Comparison of ENCODE assay signal across 21 mouse cellular contexts in genomic region chr9:95182272-95182671, GRCm38 (mm10).
DNase-seq lines count a peak whose midpoint lies in the region; ATAC-seq and TF ChIP-seq lines count a peak whose summit lies in the region.
"Had no signal": no experiment of that assay in that cellular context is flagged by ENCODE, and none has a peak within 500 bp of the region (broad histone marks: within the 10 kb centered on the region; RNA-seq: fewer than 3 reads in every experiment).

No protein-coding gene starts in this region.

- ATAC-seq in forebrain, embryonic 13.5 days: peak; percentile 42; the same call in 1 of the 2 replicates
- no peak for ATAC-seq in embryonic facial prominence, embryonic 12.5 days (ENCODE audit: insufficient number of reproducible peaks, insufficient read depth, low FRiP score, low TSS enrichment)
- ATAC-seq in forebrain, embryonic 16.5 days: peak; percentile 14; the same call in 1 of the 2 replicates
- ATAC-seq: CD4-positive, CD25-positive, alpha-beta regulatory T cell, adult 4 months had no signal

- no peak overlapping the region for H3K27ac ChIP-seq in forebrain, embryonic 13.5 days
- H3K27ac ChIP-seq in forebrain, embryonic 10.5 days: no peak overlapping the region
- H3K27ac ChIP-seq in layer of hippocampus, adult 2 months: peak overlapping the region; percentile 32; the same call in 1 of the 2 replicates
- H3K27ac ChIP-seq in embryonic facial prominence, embryonic 12.5 days: peak overlapping the region; percentile 54
- H3K27ac ChIP-seq in forebrain, embryonic 16.5 days (ENCODE audit: low read length): no peak overlapping the region
- H3K27ac ChIP-seq: gastrocnemius, adult 2 months; hindbrain, embryonic 10.5 days; kidney, postnatal 0 days had no signal

- H3K4me1 ChIP-seq in forebrain, embryonic 13.5 days: peaks cover 14% of the 10 kb centered on the region
- peaks cover 28% of the 10 kb centered on the region for H3K4me1 ChIP-seq in forebrain, embryonic 10.5 days
- peaks cover 23% of the 10 kb centered on the region for H3K4me1 ChIP-seq in embryonic facial prominence, embryonic 12.5 days
- H3K4me1 ChIP-seq in forebrain, embryonic 16.5 days (replicated peaks; ENCODE audit: control insufficient read depth, insufficient read depth, low read length): peaks cover 5% of the 10 kb centered on the region; the same call in 1 of the 2 replicates

- no peaks in the 10 kb centered on the region for H3K36me3 ChIP-seq in forebrain, embryonic 13.5 days (ENCODE audit: poor library complexity, severe bottlenecking)
- H3K36me3 ChIP-seq in forebrain, embryonic 10.5 days (replicated peaks): no peaks in the 10 kb centered on the region
- H3K36me3 ChIP-seq in embryonic facial prominence, embryonic 12.5 days: no peaks in the 10 kb centered on the region
- no peaks in the 10 kb centered on the region for H3K36me3 ChIP-seq in forebrain, embryonic 16.5 days (ENCODE audit: control insufficient read depth, insufficient read depth)
- H3K36me3 ChIP-seq: hindbrain, embryonic 10.5 days had no signal

- TF ChIP-seq CTCF in layer of hippocampus, adult 2 months (conservative IDR thresholded peaks at IDR 0.05): no peak

- H3K4me3 ChIP-seq in forebrain, embryonic 13.5 days: no peak overlapping the region
- H3K4me3 ChIP-seq in forebrain, embryonic 10.5 days: no peak overlapping the region
- no peak overlapping the region for H3K4me3 ChIP-seq in layer of hippocampus, adult 2 months
- no peak overlapping the region for H3K4me3 ChIP-seq in embryonic facial prominence, embryonic 12.5 days
- no peak overlapping the region for H3K4me3 ChIP-seq in forebrain, embryonic 16.5 days (replicated peaks; ENCODE audit: low read length)
- H3K4me3 ChIP-seq: erythroblast, embryonic 14.5 days; gastrocnemius, adult 2 months; hindbrain, embryonic 10.5 days had no signal

- no peak overlapping the region for H3K9ac ChIP-seq in forebrain, embryonic 13.5 days
- no peak overlapping the region for H3K9ac ChIP-seq in embryonic facial prominence, embryonic 12.5 days
- H3K9ac ChIP-seq in forebrain, embryonic 16.5 days (replicated peaks; ENCODE audit: low read depth, low read length): no peak overlapping the region

- H3K4me2 ChIP-seq in forebrain, embryonic 13.5 days: no peak overlapping the region
- H3K4me2 ChIP-seq in embryonic facial prominence, embryonic 12.5 days (replicated peaks): no peak overlapping the region
- no peak overlapping the region for H3K4me2 ChIP-seq in forebrain, embryonic 16.5 days (ENCODE audit: low read length)
- H3K4me2 ChIP-seq: heart, embryonic 11.5 days; midbrain, embryonic 11.5 days had no signal

- DNase-seq in forebrain, embryonic 10.5 days (ENCODE audit: extremely low spot score, low spot score): no peak
- DNase-seq in layer of hippocampus, adult 2 months (ENCODE audit: low spot score in 2 of 2): no peak
- DNase-seq in layer of hippocampus, adult 8-10 months (ENCODE audit: low spot score in 2 of 2): no peak
- DNase-seq in left cerebral cortex, postnatal 4 days: no peak
- DNase-seq in spleen, postnatal 36 days (ENCODE audit: low spot score in 2 of 2): no peak
- DNase-seq: adrenal gland, postnatal 14 days; cerebellum, adult 8-10 months; gastrocnemius, adult 2 months; kidney, adult 2 months; lung, postnatal 10 days; right cerebral cortex, postnatal 14 days; thymus, postnatal 14 days had no signal

- H3K27me3 ChIP-seq in forebrain, embryonic 13.5 days: no peaks in the 10 kb centered on the region
- H3K27me3 ChIP-seq in forebrain, embryonic 10.5 days (ENCODE audit: poor library complexity, severe bottlenecking): no peaks in the 10 kb centered on the region
- H3K27me3 ChIP-seq in embryonic facial prominence, embryonic 12.5 days: no peaks in the 10 kb centered on the region
- no peaks in the 10 kb centered on the region for H3K27me3 ChIP-seq in forebrain, embryonic 16.5 days (replicated peaks; ENCODE audit: control insufficient read depth, insufficient read depth, low read length)

- no peaks in the 10 kb centered on the region for H3K9me3 ChIP-seq in forebrain, embryonic 13.5 days (replicated peaks)
- no peaks in the 10 kb centered on the region; the same call in 1 of the 2 replicates for H3K9me3 ChIP-seq in forebrain, embryonic 10.5 days
- H3K9me3 ChIP-seq in embryonic facial prominence, embryonic 12.5 days: no peaks in the 10 kb centered on the region
- H3K9me3 ChIP-seq in forebrain, embryonic 16.5 days (ENCODE audit: control insufficient read depth, low read length): no peaks in the 10 kb centered on the region
- H3K9me3 ChIP-seq: hindbrain, embryonic 10.5 days had no signal

- intact Hi-C loops in left cerebral cortex, postnatal 4 days (cut with DNase I): no loop called here

- 93% methylated on average over 7 of the region's 7 CpGs for WGBS in forebrain, embryonic 13.5 days
- 92% methylated on average over 7 of the region's 7 CpGs for WGBS in forebrain, embryonic 10.5 days
- 89% methylated on average over 7 of the region's 7 CpGs for WGBS in embryonic facial prominence, embryonic 12.5 days
- 82% methylated on average over 7 of the region's 7 CpGs for WGBS in forebrain, embryonic 16.5 days

Comparison
In these comparisons a context has a peak if more than half of its experiments do, and no peak if none do; other contexts are left out.
1. H3K27ac ChIP-seq: peak in layer of hippocampus, adult 2 months (single experiment) and embryonic facial prominence, embryonic 12.5 days (single experiment); none in forebrain, embryonic 13.5 days (single experiment), forebrain, embryonic 10.5 days (single experiment) and forebrain, embryonic 16.5 days (single experiment).